Mouse (Mus musculus): Measurements from ENCODE around the gene Ldlrad3.

The Ldlrad3 gene

DNA sequence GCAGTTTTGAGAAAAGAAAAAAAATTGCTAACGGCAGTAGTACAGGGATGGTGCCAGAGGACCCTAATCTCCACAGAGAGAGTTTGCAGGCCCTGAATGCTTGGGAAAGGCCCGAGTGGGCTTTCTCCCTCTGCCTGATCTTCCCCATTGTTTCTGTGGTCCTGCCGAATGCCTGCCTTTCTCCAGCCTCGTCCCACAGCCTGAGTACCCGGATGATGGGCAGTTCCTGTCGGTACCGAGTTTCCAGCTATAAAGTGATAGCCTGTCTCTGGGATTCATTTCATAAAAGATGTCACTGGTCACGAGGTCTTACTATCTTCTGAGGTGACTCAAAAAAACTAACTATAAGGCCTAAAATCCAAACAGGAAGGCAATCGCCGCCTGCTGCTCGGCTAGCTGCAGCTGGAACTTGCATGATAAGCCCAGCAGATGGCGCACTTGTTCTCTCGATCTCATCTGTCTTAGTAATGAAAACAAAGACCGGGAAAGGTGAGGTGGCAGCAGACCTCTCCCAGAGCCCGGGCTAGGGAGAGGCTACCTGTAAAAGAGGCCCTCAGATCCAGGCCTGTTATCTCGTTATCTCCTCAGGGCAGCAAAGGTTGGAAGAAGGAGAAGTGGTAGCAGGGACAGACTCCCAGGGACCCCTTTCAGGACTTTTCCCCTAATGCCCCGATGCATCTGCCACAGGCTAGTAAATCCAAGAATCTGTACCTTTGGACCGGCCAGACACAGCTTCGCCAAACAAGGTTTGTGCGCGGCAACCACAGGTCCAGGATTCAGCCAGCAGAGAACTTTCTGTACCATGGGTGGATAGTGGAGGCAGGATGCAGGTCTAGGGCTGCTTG lies 280.4 kb downstream of the Ldlrad3 start:
- DNase-seq (ENCODE audit: low spot score): peak; percentile 54

- no peak for DNase-seq (ENCODE audit: low spot score)
These were observed 284.0 kb downstream of the Ldlrad3 start for GRCm38 (mm10) chr2:101902196-101902595.

Measured in ovary, postnatal 10 days (tissue).